Mouse (Mus musculus): Measurements from ENCODE around the gene Srsf10.

DNA sequence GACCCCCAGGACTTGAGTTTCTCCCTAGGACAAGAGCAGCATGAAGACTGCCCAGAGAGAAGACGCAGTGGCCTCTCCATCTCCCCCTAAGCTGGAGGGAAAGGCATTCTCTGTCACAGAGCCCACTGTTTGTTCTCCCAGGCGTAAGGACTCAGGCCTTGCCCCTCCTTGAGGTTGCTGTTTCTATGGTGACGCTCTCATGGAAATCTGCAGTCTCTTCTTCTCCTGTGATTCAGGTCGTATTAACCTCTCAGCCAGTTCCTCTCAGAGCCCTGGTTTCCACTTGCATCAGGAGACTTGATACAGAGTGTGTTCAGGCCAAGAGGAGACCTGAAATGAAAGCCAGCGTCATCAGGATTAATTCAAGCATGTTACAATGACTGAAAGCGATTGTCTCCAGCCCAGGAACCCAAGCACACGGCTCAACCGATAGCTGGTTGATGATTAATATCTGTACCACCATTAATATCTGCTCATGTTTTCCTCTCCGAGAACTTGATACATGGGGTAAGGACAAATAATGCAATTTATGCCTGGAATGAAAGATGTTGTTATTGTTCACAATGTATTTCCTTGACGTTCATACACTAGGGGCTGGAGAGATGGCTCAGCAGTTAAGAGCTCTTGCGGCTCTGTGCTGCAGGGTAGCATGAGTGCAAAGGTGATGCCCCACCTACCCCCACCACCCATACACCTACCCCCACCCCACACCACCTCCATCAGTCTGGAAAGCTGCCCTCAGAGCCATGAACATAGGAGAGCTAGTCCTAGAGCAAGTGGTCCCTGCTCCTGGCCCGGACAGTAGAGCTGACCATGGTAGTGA is 22.0 kb upstream of the Srsf10 start:
- no peak for TF ChIP-seq TAL1 (IDR thresholded peaks at IDR 0.05; ENCODE audit: low read length)
- TF ChIP-seq GATA1 (IDR thresholded peaks at IDR 0.05; ENCODE audit: low read length), result no peak
